Mouse (Mus musculus) MEL (cell line): ENCODE results near the gene Zpld1. TPM values are rescaled to one million over a fixed set of nuclear protein-coding genes. Genes with fewer than 3 reads are reported as not detected.

Source experiments
- DNase-seq: peaks from one replicate; pipeline ENCODE4 v3.0.0; 2011; ENCODE audit warnings: low read depth, low spot score
- H3K27ac ChIP-seq: 2 replicates; pipeline ENCODE4 v1.5.1; 2012; ENCODE audit warnings: low read depth, mild to moderate bottlenecking, control low read depth, low read length, moderate library complexity; ENCODE audit not compliant: control insufficient read depth
- H3K27me3 ChIP-seq, 2 experiments: fragments of 150-350 bp in 1 of 2; sonication (generic) in 1 of 2; 2 replicates each; pipeline ENCODE4 v1.6.1; 2012; ENCODE audit warnings: low read length in 2 of 2, mild to moderate bottlenecking in 2 of 2, improper control_type of control experiment in 1 of 2, moderate library complexity in 1 of 2; ENCODE audit not compliant: insufficient read depth in 2 of 2, control insufficient read depth in 1 of 2
- H3K36me3 ChIP-seq, 2 experiments: 2 replicates each; pipeline ENCODE4 v1.6.1; 2012 to 2014; ENCODE audit warnings: low read length in 2 of 2, improper control_type of control experiment in 1 of 2, inconsistent platforms in 1 of 2, mild to moderate bottlenecking in 1 of 2; ENCODE audit not compliant: insufficient read depth in 2 of 2, control insufficient read depth in 1 of 2
- H3K4me1 ChIP-seq, 2 experiments: fragments of 150-350 bp in 1 of 2; sonication (generic) in 1 of 2; 2 replicates each; pipeline ENCODE4 v1.6.1; 2012; ENCODE audit warnings: low read length in 2 of 2, improper control_type of control experiment in 1 of 2, mild to moderate bottlenecking in 1 of 2; ENCODE audit not compliant: insufficient read depth in 2 of 2, control insufficient read depth in 1 of 2
- H3K4me3 ChIP-seq, 2 experiments: fragments of 150-350 bp in 1 of 2; sonication (generic) in 1 of 2; 2 replicates each; pipeline ENCODE4 v1.5.1; 2012; ENCODE audit warnings: low read depth in 2 of 2, low read length in 2 of 2, mild to moderate bottlenecking in 2 of 2, moderate library complexity in 2 of 2, control low read depth in 1 of 2, improper control_type of control experiment in 1 of 2; ENCODE audit not compliant: control insufficient read depth in 1 of 2, insufficient read depth in 1 of 2
- H3K79me2 ChIP-seq: 2 replicates; pipeline ENCODE4 v1.6.1; 2012; ENCODE audit warnings: mild to moderate bottlenecking, low read length, moderate library complexity; ENCODE audit not compliant: control insufficient read depth, poor library complexity, insufficient read depth
- H3K9ac ChIP-seq: 2 replicates; pipeline ENCODE4 v1.6.1; 2012; ENCODE audit warnings: low read depth, mild to moderate bottlenecking, control low read depth, low read length, moderate library complexity; ENCODE audit not compliant: control insufficient read depth, poor library complexity, severe bottlenecking
- H3K9me3 ChIP-seq: fragments of 150-350 bp; sonication (generic); replicated peaks from 2 replicates; pipeline ENCODE4 v1.6.1; 2012; ENCODE audit warnings: mild to moderate bottlenecking, low read length, improper control_type of control experiment, moderate library complexity; ENCODE audit not compliant: insufficient read depth
- BHLHE40 ChIP-seq: IDR thresholded peaks from 2 replicates; pipeline ENCODE4 v1.6.1; 2012; ENCODE audit warnings: low read depth, mild to moderate bottlenecking, inconsistent platforms, low read length, improper control_type of control experiment, borderline replicate concordance
- CHD1 ChIP-seq: IDR thresholded peaks from 2 replicates; pipeline ENCODE4 v1.6.1; 2012; ENCODE audit warnings: low read depth, mild to moderate bottlenecking, inconsistent platforms, low read length, improper control_type of control experiment
- CHD2 ChIP-seq: IDR thresholded peaks from 2 replicates; pipeline ENCODE4 v1.6.1; 2011; ENCODE audit warnings: low read length, improper control_type of control experiment
- ELF1 ChIP-seq: IDR thresholded peaks from 2 replicates; pipeline ENCODE4 v1.6.1; 2014; ENCODE audit warnings: low read depth, mild to moderate bottlenecking, inconsistent platforms, low read length, improper control_type of control experiment, moderate library complexity
- EP300 ChIP-seq, 2 experiments: IDR thresholded peaks; 2 replicates each; pipeline ENCODE4 v1.6.1; 2011; ENCODE audit warnings: improper control_type of control experiment in 2 of 2, low read length in 2 of 2, low read depth in 1 of 2, mild to moderate bottlenecking in 1 of 2
- GATA1 ChIP-seq: IDR thresholded peaks from 2 replicates; pipeline ENCODE4 v1.6.1; 2011; ENCODE audit warnings: low read depth, low read length, improper control_type of control experiment
- HCFC1 ChIP-seq: IDR thresholded peaks from 2 replicates; pipeline ENCODE4 v1.6.1; 2012; ENCODE audit warnings: low read depth, mild to moderate bottlenecking, inconsistent platforms, low read length, improper control_type of control experiment, moderate library complexity
- MAFK ChIP-seq: IDR thresholded peaks from 2 replicates; pipeline ENCODE4 v1.6.1; 2011; ENCODE audit warnings: low read depth, mild to moderate bottlenecking, low read length, improper control_type of control experiment, borderline replicate concordance
- MYC ChIP-seq: IDR thresholded peaks from 2 replicates; pipeline ENCODE4 v1.6.1; 2011; ENCODE audit warnings: low read depth, mild to moderate bottlenecking, low read length, improper control_type of control experiment, moderate library complexity
- NRF1 ChIP-seq: IDR thresholded peaks from 2 replicates; pipeline ENCODE4 v1.6.1; 2014; ENCODE audit warnings: low read depth, mild to moderate bottlenecking, inconsistent platforms, low read length, improper control_type of control experiment, moderate library complexity; ENCODE audit not compliant: poor library complexity, insufficient read depth, severe bottlenecking
- POLR2AphosphoS2 ChIP-seq: IDR thresholded peaks from 2 replicates; pipeline ENCODE4 v1.6.1; 2011; ENCODE audit warnings: low read length, improper control_type of control experiment
- POLR2AphosphoS5 ChIP-seq: IDR thresholded peaks from 2 replicates; pipeline ENCODE4 v1.6.1; 2012; ENCODE audit warnings: low read depth, borderline replicate concordance, mild to moderate bottlenecking, inconsistent platforms, low read length, moderate library complexity, mixed read lengths
- RAD21 ChIP-seq: IDR thresholded peaks from 2 replicates; pipeline ENCODE4 v1.6.1; 2011; ENCODE audit warnings: mild to moderate bottlenecking, low read depth, low read length, improper control_type of control experiment
- RCOR1 ChIP-seq: IDR thresholded peaks from 2 replicates; pipeline ENCODE4 v1.6.1; 2012; ENCODE audit warnings: low read depth, mild to moderate bottlenecking, inconsistent platforms, low read length, improper control_type of control experiment
- TCF12 ChIP-seq: IDR thresholded peaks from 2 replicates; pipeline ENCODE4 v1.6.1; 2014; ENCODE audit warnings: low read depth, mild to moderate bottlenecking, inconsistent platforms, low read length, improper control_type of control experiment, moderate library complexity
- USF1 ChIP-seq: IDR thresholded peaks from 2 replicates; pipeline ENCODE4 v1.6.1; 2014; ENCODE audit warnings: low read depth, mild to moderate bottlenecking, inconsistent platforms, low read length, improper control_type of control experiment, moderate library complexity
- polyA plus RNA-seq, 2 experiments: library from polyadenylated mRNA; stranded (reverse) in 1 of 2; unstranded in 1 of 2; fragments of >175 nt in 1 of 2; fragments of >200 nt in 1 of 2; gene quantifications; 2 replicates each; pipeline versions ENCODE4 v1.2.1 to v1.2.4; 2012; ENCODE audit warnings: low replicate concordance in 2 of 2, low read depth in 1 of 2; ENCODE audit not compliant: insufficient read length in 2 of 2, insufficient read depth in 1 of 2, missing spikeins in 1 of 2
- total RNA-seq: library from RNA; depleted of rRNA; stranded (reverse); fragments of 300-350 nt; gene quantifications from 2 replicates; pipeline ENCODE4 v1.2.3, GENCODE M21; 2012

Gene Zpld1
- total and polyA plus RNA-seq, 3 experiments: not detected

GRCm38 (mm10) chr16:55277447-55277846 lies 20.3 kb downstream of the Zpld1 start:
- H3K9ac ChIP-seq: no peak overlapping the region

GRCm38 (mm10) chr16:55265281-55265680 lies 32.5 kb downstream of the Zpld1 start:
- no peaks in the 10 kb centered on the region for H3K27me3 ChIP-seq
- no peak overlapping the region for H3K9ac ChIP-seq
- H3K36me3 ChIP-seq: no peaks in the 10 kb centered on the region
- H3K27ac ChIP-seq: no peak overlapping the region
- no peaks in the 10 kb centered on the region for H3K79me2 ChIP-seq
- H3K4me3 ChIP-seq: no peak overlapping the region
- no peaks in the 10 kb centered on the region for H3K4me1 ChIP-seq
- no peak for TF ChIP-seq TCF12
- TF ChIP-seq ELF1: no peak
- TF ChIP-seq NRF1: no peak
- TF ChIP-seq GATA1: no peak
- TF ChIP-seq USF1: no peak
- TF ChIP-seq MYC: no peak
- TF ChIP-seq RCOR1: no peak
- TF ChIP-seq RAD21: no peak
- no peak for TF ChIP-seq EP300 (IDR thresholded peaks at IDR 0.05; ENCODE audit: low read depth in 1 of 2, low read length in 2 of 2)
- TF ChIP-seq CHD2: no peak
- no peak for DNase-seq
- H3K9me3 ChIP-seq: no peaks in the 10 kb centered on the region

More at GRCm38 (mm10) chr16:55277447-55277846, 20.3 kb downstream of the Zpld1 start:
- TF ChIP-seq MYC (no peak), POLR2AphosphoS5 (no peak), BHLHE40 (no peak), USF1 (no peak), HCFC1 (no peak), CHD1 (no peak), TCF12 (no peak), POLR2AphosphoS2 (no peak), MAFK (no peak)
- H3K4me1 ChIP-seq: no peaks in the 10 kb centered on the region; a peak in 1 of 4 replicates
- no peaks in the 10 kb centered on the region for H3K9me3 ChIP-seq
- H3K27me3 ChIP-seq: no peaks in the 10 kb centered on the region
- peaks cover 0 to 2% of the 10 kb centered on the region in 2 experiments; a peak in 1 of 4 replicates for H3K36me3 ChIP-seq
- no peaks in the 10 kb centered on the region for H3K79me2 ChIP-seq
- H3K4me3 ChIP-seq: no peak overlapping the region
- H3K27ac ChIP-seq: no peak overlapping the region
- DNase-seq: no peak
